Mouse (Mus musculus) T-helper 17 cell (primary cell): ENCODE data around the gene Cep85l.

Experiments
- in situ Hi-C, 2 experiments: fragments of 300-600 bp; cut with MboI, MseI; formaldehyde crosslinking; loops; 1 replicate in 1 of 2; 2 replicates in 1 of 2; pipeline ENCODE4 v1.15.1; 2025; ENCODE audit warnings: high pct_unique_total_duplicates in 2 of 2

Cep85l gene

DNA sequence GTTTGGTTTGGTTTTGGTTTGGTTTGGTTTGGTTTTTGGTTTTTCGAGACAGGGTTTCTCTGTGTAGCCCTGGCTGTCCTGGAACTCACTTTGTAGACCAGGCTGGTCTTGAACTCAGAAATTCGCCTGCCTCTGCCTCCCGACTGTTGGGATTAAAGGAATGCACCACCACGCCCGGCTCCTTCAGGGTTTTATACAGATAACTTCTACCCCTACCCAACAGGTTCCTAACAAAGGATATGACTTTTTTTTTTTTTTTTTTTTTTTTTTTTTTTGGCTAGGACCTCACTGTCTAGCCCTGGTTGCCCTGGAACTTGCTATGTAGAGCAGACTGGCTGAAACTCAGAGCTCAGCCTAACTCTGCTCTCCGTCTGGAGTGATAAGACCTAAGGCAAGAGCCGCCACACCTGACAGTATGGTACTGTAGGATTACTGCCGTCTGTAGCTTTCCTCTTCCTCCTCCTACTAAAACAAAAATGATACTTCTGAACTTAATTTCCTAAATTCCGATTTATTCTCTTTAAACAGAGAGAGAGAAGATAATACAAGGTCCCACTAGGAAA is 37.5 kb downstream of the Cep85l start:
- in situ Hi-C loops, result loop anchor here in 1 of 2 experiments (5.0 kb wide), 1 partner anchor 185 kb away; no protein-coding TSS in a partner anchor

DNA sequence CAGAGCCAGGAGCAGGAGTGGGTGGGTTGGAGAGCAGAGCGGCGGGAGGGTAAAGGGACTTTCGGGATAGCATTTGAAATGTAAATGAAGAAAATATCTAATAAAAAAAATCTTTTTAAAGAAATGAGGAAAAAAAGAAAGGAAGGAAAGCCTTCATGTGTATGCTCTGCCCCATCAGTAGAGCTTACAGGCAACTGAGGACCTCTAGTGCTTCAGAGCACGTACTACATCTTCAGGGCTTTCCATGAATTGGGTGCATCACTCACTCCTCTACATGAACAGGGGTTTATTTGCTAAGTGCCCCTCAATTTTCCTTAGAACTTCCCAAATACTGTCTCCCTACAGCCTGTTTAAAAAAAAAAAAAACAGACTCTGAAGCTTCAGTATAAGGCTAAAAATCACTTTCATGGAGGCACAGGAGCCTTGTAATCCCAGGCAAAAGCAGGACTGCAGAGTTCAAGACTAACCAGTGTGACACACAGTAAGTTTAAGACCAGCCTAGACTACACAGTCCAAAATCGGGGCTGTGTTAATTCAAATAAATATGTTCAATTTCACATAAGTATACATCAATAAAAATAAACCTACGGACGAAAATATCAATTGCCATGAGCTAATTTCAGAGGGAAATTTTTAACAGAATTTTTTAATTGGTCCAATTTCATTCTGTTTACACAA is 38.3 kb downstream of the Cep85l start:
- in situ Hi-C loops, result loop anchor here in 1 of 2 experiments (5.0 kb wide), 1 partner anchor 186 kb away; no protein-coding TSS in a partner anchor

DNA sequence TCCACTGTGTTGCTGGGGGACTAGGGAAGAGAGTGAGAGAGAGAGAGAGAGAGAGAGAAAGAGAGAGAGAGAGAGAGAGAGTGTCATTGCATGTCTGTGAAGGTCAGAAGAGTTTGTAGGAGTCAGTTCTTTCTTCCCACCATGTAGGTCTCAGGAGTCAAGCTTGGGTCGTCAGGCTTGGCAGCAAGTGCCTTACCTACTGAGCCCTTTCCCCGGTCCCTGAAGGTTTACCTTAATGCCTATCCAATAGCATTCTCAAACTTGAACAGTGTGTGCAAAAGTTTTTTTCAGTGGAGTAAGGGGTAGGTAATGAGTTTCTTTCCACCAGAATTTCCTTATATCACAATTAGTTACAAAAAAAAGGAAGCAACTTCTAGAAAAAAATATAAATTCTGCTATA is 40.7 kb downstream of the Cep85l start:
- in situ Hi-C loops, result loop anchor here in 1 of 2 experiments (10.0 kb wide), 1 partner anchor 456 kb away; no protein-coding TSS in a partner anchor

DNA sequence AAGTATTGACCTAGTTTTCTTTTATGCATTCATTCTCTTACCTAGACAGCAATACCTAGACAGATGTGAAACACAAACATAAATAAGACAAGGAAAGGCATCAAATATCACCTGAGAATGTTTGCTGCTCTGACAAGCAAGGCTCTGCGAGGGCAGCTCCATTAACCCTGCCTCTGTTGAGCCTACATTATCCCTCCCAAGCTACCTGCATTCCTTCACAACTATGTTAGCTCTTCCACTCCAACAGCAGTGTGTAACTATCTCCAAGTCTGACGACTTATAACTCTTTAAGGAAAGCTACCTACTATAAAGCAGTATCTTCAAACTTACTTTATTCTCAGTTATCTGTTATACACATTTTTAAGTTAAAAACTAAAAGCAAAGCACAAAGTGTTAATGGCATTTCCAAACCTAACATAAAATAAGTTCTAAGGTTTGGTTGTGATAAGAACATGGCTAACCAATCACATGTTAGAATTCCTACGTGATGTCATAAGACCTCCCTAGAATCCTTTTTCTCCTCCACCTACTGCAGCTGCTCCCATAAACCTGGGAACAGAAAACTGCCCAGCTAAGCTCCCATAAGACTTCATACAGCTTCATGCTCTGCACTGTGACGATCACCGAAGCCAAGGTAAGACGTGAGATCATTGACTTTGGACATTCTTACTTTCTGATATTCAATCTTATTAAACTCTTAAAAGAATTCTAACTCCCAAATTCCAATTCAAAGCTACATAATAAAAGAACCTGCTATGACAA is 42.4 kb downstream of the Cep85l start, which contains the start of gene Pln:
Gene Pln, plus strand, starts transcription at position 506 of the 762 bp plus-strand sequence.
- in situ Hi-C loops, result loop anchor here in 1 of 2 experiments (10.0 kb wide), 1 partner anchor 457 kb away; no protein-coding TSS in a partner anchor

DNA sequence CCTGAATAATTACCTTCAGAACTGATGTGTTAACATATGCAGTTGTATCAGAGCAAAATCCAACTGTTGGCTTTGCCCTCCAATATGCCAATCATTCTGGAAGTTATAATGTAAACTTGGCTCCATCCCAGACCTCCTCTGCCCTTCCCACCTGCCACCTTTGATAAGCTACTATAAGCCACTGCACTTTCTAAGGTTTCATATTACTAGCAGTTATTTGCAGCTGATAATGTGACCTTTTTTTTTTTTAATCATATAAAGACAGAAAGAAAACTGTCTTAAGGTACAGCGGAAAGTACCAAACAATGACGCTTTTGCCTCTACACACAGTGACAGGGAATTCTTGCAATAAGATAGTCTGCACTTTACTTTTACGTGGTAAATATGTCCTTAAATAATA is 43.8 kb downstream of the Cep85l start:
- in situ Hi-C loops, result loop anchor here in 1 of 2 experiments (10.0 kb wide), 1 partner anchor 459 kb away; no protein-coding TSS in a partner anchor

DNA sequence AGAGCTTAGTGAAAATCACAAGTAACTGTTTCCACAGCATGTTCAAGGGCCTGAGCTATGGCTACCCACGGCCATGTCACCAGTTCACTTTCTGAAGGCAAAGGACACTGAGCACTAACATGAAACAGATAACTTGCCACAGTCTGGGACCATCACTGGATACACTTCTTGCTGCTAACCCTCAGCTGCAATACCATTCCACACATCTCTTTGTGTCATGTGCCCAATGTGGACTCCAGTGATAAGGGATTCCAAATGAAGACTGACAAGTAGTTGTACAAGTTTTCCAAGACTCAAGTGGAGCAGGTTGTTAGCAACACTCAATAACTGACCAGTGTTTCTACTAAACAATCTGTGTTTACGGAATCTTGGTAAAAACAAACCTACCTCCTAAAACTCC is 44.5 kb downstream of the Cep85l start:
- in situ Hi-C loops, result loop anchor here in 1 of 2 experiments (10.0 kb wide), 1 partner anchor 460 kb away; no protein-coding TSS in a partner anchor

DNA sequence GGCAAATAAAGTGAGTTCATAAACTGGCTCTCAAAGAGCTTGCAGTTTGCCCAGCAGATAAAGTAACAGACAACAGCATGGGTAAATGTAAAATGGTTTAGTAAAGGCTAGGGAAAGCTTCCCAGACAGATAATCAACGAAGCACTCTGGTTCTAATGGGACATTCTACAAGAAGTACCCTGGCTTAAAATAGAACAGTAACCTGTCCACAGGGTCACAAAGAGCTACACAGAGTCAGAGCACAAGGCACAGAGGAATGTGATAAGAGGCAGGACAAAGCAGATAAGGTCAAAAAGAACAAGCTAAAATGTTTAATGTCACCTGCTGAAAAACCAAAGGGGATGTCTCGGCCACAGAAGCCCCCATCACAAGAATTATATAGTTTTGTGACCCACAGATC is 47.0 kb downstream of the Cep85l start:
- in situ Hi-C loops, result loop anchor here in 1 of 2 experiments (10.0 kb wide), 1 partner anchor 462 kb away; no protein-coding TSS in a partner anchor

DNA sequence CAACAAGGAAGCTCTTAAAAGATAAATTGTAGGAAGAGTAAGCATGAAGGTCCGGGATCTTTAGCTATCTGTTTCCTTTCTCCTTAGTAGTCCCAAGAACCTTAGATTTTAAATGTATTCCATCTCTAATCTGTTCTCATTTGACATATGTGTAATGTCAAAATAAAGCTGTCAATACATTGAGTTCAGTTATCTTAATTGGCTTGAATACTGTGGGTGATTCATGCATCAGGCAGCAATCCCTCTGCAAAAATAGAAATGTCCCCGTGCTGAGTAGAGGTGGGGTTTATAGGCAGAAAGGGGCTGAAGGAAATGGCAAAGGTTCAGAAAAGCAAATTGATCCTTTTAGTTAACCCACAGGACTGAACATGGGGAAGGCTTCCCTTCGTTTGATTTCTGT is 50.5 kb downstream of the Cep85l start:
- in situ Hi-C loops, result no loop called here

DNA sequence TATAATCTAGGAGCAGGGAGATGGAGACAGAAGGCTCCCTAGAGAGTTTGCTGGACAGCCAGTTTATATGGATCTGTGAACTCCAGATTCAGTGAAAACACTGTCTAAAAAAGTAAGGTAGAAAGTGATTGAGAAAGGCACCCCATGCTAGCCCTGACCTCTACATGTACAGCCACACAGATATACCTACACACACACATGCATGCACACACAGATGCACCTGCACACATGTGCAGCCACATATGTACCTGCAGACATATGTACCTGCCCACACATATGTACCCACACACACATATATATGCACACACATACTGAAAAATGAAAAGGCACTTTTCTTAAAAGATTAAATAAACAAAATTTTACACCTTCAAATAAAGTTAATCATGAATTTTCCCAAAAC is 53.4 kb downstream of the Cep85l start:
- in situ Hi-C loops, result no loop called here

DNA sequence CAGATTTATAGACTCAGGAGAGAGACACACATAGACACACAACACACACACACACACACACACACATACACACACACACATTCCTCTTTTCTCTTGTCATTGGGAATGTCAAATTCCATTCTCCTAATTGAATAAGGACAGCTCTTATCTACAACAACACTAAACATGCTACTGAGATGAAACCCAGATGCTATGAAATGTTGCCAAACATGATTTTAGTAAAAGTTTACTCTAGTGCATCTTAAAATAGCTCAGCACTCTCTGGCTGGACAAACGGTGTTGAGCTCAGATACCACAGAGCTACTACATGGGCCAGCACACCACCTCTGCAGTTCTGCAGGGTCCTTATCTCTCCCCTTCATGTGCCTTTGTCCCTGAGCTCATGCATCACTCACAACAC is 55.1 kb downstream of the Cep85l start:
- in situ Hi-C loops, result no loop called here

DNA sequence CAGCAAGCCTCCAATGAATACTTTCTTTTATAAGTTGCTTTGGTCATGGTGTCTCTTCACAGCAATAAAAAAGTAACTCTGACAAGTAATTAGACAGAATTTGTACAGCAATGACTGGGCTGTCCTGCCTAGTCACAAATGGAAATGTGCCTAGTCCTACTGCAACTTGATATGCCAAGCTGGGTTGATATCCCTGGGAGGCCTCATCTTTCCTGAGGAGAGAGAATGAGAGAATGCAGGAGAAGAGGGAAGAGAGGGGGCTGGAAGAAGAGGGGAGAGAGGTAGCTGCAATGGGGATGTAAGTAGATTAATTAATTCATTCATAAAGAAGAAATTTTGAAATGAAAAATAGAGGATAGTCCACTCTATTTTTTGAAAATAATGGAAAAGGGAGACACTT is 56.4 kb downstream of the Cep85l start:
- in situ Hi-C loops, result no loop called here

DNA sequence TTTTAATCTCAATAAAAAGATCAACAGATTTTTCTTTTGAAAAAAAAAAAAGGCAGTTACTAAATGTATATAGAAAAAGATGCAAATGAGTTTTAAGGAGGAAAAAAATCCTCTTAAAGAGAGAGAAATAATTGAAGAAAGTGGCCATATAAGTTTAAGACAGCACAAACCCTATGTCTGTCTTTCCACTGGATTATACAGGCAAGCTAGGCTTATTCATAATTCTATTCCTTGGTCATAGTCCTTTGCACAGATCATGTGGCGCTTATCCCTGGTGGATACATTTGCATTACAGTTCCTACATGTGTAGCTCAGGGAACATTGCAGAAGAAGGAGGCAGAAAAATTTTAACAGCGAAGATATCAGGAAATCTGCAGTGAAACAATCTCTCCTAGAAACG is 73.1 kb downstream of the Cep85l start:
- in situ Hi-C loops, result no loop called here

DNA sequence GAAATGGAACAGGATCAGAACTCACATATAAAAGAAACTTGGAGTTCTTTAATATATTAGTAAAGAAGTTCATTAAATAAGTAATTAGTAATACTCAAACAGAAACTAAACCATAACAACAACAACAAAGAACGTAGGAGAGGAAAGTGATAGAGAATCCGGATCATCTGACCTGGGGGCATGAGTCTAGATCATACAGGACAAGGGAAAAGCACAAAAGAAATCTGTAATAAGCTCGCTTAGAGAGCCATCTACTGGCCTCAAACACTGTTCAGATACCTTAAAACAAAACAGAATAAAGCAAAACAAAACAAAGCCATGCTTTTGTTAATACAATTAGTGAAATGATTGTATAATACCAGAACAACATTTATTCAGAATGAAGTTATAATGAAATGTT is 73.9 kb downstream of the Cep85l start:
- in situ Hi-C loops, result no loop called here

DNA sequence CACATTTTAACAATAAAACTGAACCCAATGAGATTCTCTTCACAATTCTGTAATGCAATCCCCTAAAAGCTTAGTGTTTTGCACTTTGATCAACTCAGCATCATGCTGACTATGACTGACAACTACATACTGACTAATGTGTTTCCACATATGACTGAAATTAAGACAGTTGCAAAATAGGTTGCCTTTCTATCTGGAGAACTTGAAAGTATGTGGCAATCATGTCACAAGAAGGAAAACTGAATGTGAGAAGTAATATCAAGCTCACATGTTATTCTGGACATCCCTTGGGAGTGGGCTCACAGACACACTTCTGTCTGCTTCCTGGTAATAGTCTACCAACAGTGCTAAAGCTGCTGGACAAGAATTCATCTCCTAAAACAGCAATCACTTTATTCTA is 94.6 kb downstream of the Cep85l start:
- in situ Hi-C loops, result no loop called here

DNA sequence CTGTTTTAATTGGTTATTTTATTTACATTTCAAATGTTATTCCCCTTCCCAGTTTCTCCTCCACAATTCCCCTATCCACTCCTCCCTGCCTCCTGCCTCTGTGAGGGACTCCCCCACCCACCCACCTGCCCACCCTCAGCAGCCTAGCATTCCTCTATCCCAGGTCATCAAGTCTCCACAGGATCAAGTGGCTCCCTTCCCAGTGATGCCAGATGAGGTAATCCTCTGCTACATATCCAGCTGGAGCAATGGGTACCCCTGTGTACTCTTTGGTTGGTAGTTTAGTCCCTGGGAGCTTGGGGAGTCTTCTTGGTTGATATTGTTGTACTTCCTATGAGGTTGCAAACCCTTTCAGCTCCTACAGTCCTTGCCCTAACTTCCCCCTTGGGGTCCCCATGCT is 107.5 kb downstream of the Cep85l start:
- in situ Hi-C loops, result no loop called here

DNA sequence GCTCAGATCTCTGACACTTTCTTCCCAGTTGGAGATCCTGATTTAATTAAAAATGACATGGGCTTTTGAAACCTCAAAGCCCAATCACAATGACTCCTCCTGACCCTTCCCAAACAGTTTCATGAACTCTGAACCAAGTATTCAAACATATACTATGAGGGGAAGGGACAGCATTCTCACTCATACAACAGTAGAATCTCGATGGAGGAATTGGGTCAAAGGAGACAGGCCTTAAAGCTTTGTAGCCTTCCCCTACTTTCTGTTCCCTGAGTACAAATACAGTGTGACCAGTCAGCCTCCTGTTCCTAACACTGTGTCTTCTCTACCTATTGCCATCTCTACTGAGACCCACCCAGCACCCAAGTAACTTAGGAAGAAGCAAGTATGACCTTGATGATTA is 117.7 kb downstream of the Cep85l start:
- in situ Hi-C loops, result no loop called here

DNA sequence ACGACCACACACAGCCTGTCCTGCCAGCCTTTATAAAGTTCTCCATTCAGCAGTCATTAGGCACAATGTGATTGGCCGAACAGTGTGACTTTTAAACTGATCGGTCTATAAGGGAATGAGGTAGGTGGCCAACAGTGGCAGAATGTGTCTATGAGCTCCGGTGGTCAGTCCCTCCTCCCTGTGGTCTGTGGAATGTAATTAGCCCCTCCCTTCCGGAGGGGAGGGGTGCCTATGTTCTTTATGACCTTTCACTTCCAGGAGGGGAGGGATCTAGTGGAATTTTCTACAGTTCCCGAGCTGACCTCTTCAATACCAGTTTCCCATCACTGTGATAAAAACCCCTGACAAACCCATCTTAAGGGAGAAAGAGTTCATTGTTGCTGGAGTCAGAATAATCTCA is 144.4 kb downstream of the Cep85l start:
- in situ Hi-C loops, result no loop called here

DNA sequence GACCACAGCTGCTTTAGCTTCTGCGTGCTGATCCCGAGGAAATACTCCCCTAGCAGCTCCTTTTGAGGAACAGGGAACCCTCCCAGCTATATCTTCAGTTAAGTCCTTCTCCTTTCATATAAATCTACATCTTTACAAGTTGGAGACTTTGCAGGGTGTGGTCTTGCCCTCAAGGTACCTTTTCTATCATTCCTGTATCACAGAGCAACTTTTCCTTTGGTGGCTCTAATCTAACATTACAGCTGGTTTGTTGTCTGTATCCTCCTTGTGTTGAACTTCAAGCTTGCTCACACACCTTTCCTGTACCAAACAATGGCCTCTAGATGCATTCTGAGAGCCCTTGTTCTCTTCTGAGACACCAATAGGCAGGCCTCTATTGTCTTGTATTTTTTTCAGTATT is 145.1 kb downstream of the Cep85l start:
- in situ Hi-C loops, result no loop called here

DNA sequence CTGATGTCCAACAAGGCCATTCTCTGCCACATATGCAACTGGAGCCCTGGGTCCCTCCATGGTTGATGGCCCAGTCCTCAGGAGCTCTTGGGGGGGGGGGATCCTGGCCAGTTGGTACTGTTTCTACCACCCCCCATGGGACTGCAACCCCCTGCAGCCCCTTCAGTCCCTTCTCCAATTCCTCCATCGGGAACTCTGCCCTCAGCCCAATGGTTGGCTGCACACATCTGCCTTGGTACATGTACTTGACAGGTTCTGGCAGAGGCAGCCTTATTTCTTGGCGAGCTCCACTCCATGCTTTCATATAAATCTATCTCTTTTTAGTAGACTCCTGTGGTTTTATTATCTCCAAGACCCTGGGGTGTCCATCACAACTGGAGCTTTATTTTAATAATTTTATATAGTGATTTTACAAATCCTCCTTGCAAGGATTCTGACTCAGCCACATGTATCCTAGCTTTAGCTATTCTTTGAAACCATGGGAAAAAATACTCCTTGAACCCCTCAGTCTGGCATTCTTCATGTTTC is 145.6 kb downstream of the Cep85l start:
- in situ Hi-C loops, result no loop called here

DNA sequence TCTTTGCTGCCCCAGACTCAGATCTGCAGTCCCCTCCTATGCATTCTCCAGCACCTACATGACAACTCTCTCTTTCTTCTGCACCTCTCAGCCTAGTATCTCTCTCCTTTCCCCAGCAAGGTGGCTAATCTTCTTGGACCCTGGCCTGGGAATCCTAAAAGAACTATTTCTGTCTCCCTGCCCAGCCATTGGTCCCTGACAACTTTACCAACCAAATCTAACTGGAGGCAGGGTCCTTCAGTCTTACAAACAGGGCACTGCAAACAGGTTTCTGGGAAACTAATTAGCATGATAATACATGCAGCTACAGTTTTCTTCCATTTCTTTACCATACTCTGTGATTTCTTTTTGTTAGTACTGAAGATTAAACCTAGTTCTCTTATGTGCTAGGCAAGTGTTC is 148.9 kb downstream of the Cep85l start:
- in situ Hi-C loops, result no loop called here

DNA sequence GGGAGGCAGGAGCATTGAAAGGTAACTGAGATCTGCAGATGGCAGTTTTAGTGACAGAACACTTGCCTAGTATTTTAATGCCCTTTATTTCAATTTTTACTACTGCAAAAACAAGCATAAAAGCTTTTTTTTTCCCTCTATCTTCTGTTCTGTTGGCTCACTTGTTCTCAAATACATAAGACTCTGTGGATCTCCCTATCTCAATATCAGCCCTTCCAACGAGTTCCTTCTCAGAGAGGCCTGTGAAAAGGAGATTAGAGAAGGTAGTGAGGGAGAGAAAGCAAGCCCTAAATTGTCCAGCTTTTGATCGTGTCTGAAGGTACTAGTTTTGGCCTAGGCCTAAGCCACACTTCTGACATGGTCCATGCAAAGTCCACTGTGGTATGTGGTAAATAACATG is 150.6 kb downstream of the Cep85l start:
- in situ Hi-C loops, result no loop called here
